Mouse (Mus musculus): Measurements from ENCODE around the gene Fam129b. TPM values are rescaled to one million over a fixed set of nuclear protein-coding genes. Genes with fewer than 3 reads are reported as not detected.
A peak's percentile ranks its signal among the peaks of the same experiment; 100 is the strongest.

The Fam129b gene
- polyA plus RNA-seq, 1 experiment from 2014 or later = 11.8 TPM

DNA sequence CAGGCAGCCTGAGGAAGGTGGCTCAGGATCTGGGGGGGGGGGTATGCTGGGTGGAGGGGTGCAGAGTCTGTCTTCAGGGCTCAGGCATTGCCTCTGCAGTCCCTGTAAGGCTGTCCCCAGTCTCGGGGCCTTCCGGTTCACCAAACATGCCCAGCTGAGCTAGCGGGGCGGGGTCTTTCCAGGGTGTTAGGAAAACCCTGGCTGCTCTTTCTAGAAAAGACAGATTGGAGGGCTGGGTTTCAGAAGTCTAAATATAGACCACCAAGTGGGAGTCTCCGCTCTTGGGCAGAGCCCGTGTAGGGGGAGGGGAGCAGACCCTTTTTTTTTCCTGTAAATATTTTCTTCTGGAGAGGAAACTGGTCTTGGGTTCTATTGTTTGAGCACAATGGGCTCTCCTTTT, 32.4 kb downstream of the Fam129b start:
- Histone ChIP-seq H3K4me3 (ENCODE audit: low read depth, low read length) (no peak overlapping the region), H3K4me1 (ENCODE audit: control insufficient read depth, insufficient read depth, low read length) (peaks cover 8% of the 10 kb centered on the region; the same call in 1 of the 2 replicates), H3K36me3 (ENCODE audit: control insufficient read depth, insufficient read depth, low read length) (peaks cover 7% of the 10 kb centered on the region), H3K9ac (replicated peaks; ENCODE audit: low read depth, low read length) (no peak overlapping the region), H3K27me3 (ENCODE audit: control insufficient read depth, insufficient read depth, low read length) (no peaks in the 10 kb centered on the region), H3K4me2 (ENCODE audit: low read depth, low read length) (no peak overlapping the region), H3K27ac (ENCODE audit: low read depth, low read length) (peak overlapping the region; percentile 34; the same call in 1 of the 2 replicates), H3K9me3 (ENCODE audit: control insufficient read depth, low read length) (no peaks in the 10 kb centered on the region)
- 3% methylated on average over 6 of the region's 6 CpGs for WGBS
- ATAC-seq (ENCODE audit: low read depth) = no peak

DNA sequence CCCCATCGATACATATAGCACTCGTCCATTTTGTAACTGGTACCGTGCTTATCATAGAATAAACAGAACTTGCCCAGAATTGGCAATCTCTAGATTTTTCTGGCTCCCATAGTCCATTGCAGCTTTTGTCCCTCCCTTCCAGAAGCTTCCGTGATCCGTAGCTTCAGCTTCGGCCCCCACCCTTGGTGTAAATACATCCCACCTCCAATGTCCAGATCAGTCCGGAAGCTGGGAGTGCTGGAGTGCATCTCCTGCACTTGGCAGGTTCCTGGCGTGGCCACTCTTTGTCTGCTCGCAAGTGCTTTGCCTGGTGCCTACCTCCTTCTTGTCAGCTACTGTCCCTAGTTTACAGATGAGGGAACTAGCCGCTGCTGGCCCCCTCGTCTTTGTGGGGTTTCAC, 32.9 kb downstream of the Fam129b start:
- Histone ChIP-seq H3K27ac (ENCODE audit: low read depth, low read length) (peak overlapping the region; percentile 30; the same call in 1 of the 2 replicates), H3K4me2 (ENCODE audit: low read depth, low read length) (no peak overlapping the region), H3K4me1 (ENCODE audit: control insufficient read depth, insufficient read depth, low read length) (peaks cover 8% of the 10 kb centered on the region; the same call in 1 of the 2 replicates), H3K9ac (replicated peaks; ENCODE audit: low read depth, low read length) (no peak overlapping the region), H3K36me3 (ENCODE audit: control insufficient read depth, insufficient read depth, low read length) (peaks cover 7% of the 10 kb centered on the region), H3K4me3 (ENCODE audit: low read depth, low read length) (no peak overlapping the region), H3K9me3 (ENCODE audit: control insufficient read depth, low read length) (no peaks in the 10 kb centered on the region), H3K27me3 (ENCODE audit: control insufficient read depth, insufficient read depth, low read length) (no peaks in the 10 kb centered on the region)
- ATAC-seq (ENCODE audit: low read depth) = no peak
- WGBS = 30% methylated on average over 11 of the region's 11 CpGs

DNA sequence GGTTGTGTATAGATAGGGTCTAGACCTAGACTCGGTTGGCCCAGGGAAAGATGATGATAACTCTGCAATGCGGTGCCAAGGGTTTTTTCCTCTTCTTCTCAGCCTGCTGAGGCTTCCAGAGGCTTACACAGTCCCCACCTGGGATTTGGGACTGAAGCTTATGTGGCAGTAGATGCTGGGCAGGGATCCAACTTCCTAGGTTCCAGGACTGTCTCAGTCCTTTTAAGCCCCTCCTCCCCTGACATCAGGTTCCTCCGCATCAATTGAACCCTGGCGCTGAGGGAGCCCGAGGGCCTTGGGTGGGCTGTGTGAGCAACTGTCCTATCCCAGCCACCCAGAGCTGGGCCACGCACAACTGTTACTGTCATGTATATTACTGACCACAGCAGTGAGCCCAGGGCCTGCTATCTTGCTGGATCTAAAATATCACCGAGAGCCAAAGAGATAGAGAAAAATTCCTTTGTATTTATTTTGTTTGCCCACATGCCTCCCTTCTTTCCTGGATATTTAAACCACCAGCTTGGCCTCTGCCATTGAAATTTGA, 35.8 kb downstream of the Fam129b start:
- peaks cover 7% of the 10 kb centered on the region for H3K36me3 ChIP-seq (ENCODE audit: control insufficient read depth, insufficient read depth, low read length)
- H3K4me2 ChIP-seq (ENCODE audit: low read depth, low read length) = no peak overlapping the region
- H3K27me3 ChIP-seq (ENCODE audit: control insufficient read depth, insufficient read depth, low read length) = no peaks in the 10 kb centered on the region
- H3K9ac ChIP-seq (replicated peaks; ENCODE audit: low read depth, low read length) = no peak overlapping the region
- no peak for ATAC-seq (ENCODE audit: low read depth)
- 71% methylated on average over 7 of the region's 7 CpGs for WGBS
- H3K27ac ChIP-seq (ENCODE audit: low read depth, low read length) = no peak overlapping the region
- H3K9me3 ChIP-seq (ENCODE audit: control insufficient read depth, low read length) = no peaks in the 10 kb centered on the region
- H3K4me1 ChIP-seq (ENCODE audit: control insufficient read depth, insufficient read depth, low read length) = peaks cover 8% of the 10 kb centered on the region; the same call in 1 of the 2 replicates
- H3K4me3 ChIP-seq (ENCODE audit: low read depth, low read length) = no peak overlapping the region

DNA sequence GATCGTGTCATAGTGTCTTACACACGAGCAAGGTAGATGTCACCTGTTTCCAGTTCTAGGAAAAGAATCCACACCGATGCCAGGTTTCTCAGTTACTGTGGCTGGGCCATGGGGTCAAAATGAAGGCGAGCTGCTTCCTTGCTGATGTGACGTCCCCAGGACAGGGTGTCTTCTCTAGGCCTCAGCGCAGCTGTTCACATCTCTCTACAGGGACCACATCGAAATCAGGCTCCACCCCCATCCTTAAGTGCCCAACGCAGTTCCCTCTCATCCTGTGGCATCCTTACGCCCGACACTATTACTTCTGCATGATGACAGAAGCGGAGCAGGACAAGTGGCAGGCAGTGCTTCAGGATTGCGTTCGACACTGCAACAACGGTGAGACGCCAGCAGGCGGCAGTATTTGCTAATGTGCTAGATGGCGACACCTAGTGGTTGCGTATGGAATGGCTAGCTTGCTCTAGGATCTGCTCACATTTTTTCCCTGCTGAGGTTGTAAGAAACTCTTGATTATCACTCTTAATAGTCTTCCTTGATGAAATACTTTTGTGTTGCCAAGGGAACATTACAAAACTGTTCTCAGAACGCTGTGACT, 36.4 kb downstream of the Fam129b start:
- no peak overlapping the region for H3K4me2 ChIP-seq (ENCODE audit: low read depth, low read length)
- no peaks in the 10 kb centered on the region for H3K27me3 ChIP-seq (ENCODE audit: control insufficient read depth, insufficient read depth, low read length)
- H3K9ac ChIP-seq (replicated peaks; ENCODE audit: low read depth, low read length) = no peak overlapping the region
- H3K4me1 ChIP-seq (ENCODE audit: control insufficient read depth, insufficient read depth, low read length) = peaks cover 5% of the 10 kb centered on the region; the same call in 1 of the 2 replicates
- ATAC-seq (ENCODE audit: low read depth) = no peak; the same call in 1 of the 2 replicates
- WGBS = 32% methylated on average over 19 of the region's 19 CpGs
- H3K27ac ChIP-seq (ENCODE audit: low read depth, low read length) = no peak overlapping the region
- peaks cover 7% of the 10 kb centered on the region for H3K36me3 ChIP-seq (ENCODE audit: control insufficient read depth, insufficient read depth, low read length)
- H3K4me3 ChIP-seq (ENCODE audit: low read depth, low read length) = no peak overlapping the region
- no peaks in the 10 kb centered on the region for H3K9me3 ChIP-seq (ENCODE audit: control insufficient read depth, low read length)

DNA sequence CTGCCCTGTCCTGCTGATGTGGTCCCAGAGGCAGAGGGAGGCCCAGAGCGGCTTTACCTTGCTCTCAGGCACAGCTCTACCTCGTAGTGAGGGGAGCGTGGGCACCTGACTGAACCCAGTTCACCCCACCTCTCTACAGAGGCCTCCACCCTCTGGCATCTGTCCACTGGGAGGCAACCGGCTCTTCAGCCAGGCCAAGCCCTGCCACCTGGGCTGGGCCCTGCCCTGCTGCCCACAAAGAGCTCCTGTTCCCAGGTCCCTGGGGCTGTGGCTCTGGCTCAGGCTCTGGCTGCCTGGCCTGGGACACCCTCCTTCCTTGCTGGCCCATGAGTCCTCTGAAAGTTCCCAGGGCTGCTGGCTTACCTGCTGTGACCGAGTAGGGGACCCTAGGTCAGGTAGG, 38.4 kb downstream of the Fam129b start:
- Histone ChIP-seq H3K9me3 (ENCODE audit: control insufficient read depth, low read length) (no peaks in the 10 kb centered on the region), H3K27ac (ENCODE audit: low read depth, low read length) (peak overlapping the region; percentile 55), H3K4me3 (ENCODE audit: low read depth, low read length) (no peak overlapping the region), H3K4me2 (ENCODE audit: low read depth, low read length) (no peak overlapping the region), H3K4me1 (ENCODE audit: control insufficient read depth, insufficient read depth, low read length) (no peaks in the 10 kb centered on the region), H3K27me3 (ENCODE audit: control insufficient read depth, insufficient read depth, low read length) (no peaks in the 10 kb centered on the region), H3K9ac (replicated peaks; ENCODE audit: low read depth, low read length) (no peak overlapping the region), H3K36me3 (ENCODE audit: control insufficient read depth, insufficient read depth, low read length) (peaks cover 13% of the 10 kb centered on the region)
- 70% methylated on average over 5 of the region's 5 CpGs for WGBS
- ATAC-seq (ENCODE audit: low read depth) = no peak

DNA sequence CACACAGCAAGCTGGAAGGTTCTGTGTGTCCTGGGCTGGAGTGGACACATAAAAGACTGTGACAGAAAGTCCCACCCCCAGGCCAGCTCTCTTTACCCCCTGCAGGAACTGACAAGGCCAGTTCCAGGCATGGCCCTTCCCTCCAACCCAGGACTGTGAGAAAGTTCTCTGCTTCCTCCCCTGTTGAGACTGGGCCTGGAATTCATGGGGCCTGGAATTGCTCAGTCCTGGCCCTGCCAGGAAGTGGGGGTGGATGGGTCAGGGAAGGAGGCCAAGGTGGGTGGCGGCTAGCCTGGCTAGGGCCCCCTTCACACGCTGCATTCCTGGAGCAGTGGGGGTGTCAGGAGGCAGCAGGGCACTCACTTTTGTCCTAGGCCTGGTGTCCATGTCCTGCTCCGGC, 39.0 kb downstream of the Fam129b start:
- H3K27me3 ChIP-seq (ENCODE audit: control insufficient read depth, insufficient read depth, low read length) = no peaks in the 10 kb centered on the region
- no peaks in the 10 kb centered on the region for H3K9me3 ChIP-seq (ENCODE audit: control insufficient read depth, low read length)
- peaks cover 18% of the 10 kb centered on the region for H3K36me3 ChIP-seq (ENCODE audit: control insufficient read depth, insufficient read depth, low read length)
- no peak overlapping the region for H3K4me3 ChIP-seq (ENCODE audit: low read depth, low read length)
- peak; percentile 29; the same call in 1 of the 2 replicates for ATAC-seq (ENCODE audit: low read depth)
- no peak overlapping the region for H3K9ac ChIP-seq (replicated peaks; ENCODE audit: low read depth, low read length)
- H3K27ac ChIP-seq (ENCODE audit: low read depth, low read length) = no peak overlapping the region; the same call in 1 of the 2 replicates
- H3K4me1 ChIP-seq (ENCODE audit: control insufficient read depth, insufficient read depth, low read length) = no peaks in the 10 kb centered on the region
- no peak overlapping the region for H3K4me2 ChIP-seq (ENCODE audit: low read depth, low read length)
- WGBS = 50% methylated on average over 3 of the region's 3 CpGs

DNA sequence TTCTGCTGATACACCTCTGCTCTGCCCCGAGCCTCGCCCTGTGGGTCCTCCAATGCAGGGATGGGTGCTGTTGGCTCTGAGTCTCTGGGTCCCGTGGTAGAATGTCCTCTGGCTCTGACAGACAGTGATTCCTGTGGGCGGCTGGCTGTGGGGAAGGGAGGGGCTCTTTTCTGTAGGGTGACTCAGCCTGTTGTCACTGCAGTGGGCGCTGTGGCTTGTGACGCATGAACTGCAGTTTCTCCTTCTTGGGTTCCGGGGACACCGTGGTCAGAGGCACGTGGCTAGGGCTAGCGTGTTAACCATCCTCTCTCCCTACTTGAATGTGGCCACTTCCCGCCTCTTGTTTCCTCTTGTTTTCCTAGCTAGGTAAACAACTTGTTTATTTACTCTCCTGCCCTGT, 41.6 kb downstream of the Fam129b start:
- no peaks in the 10 kb centered on the region for H3K27me3 ChIP-seq (ENCODE audit: control insufficient read depth, insufficient read depth, low read length)
- peaks cover 28% of the 10 kb centered on the region for H3K36me3 ChIP-seq (ENCODE audit: control insufficient read depth, insufficient read depth, low read length)
- ATAC-seq (ENCODE audit: low read depth) = no peak
- no peak overlapping the region for H3K9ac ChIP-seq (replicated peaks; ENCODE audit: low read depth, low read length)
- H3K27ac ChIP-seq (ENCODE audit: low read depth, low read length) = no peak overlapping the region
- WGBS = 85% methylated on average over 11 of the region's 11 CpGs
- H3K4me1 ChIP-seq (ENCODE audit: control insufficient read depth, insufficient read depth, low read length) = no peaks in the 10 kb centered on the region
- no peak overlapping the region for H3K4me2 ChIP-seq (ENCODE audit: low read depth, low read length)
- no peaks in the 10 kb centered on the region for H3K9me3 ChIP-seq (ENCODE audit: control insufficient read depth, low read length)
- no peak overlapping the region for H3K4me3 ChIP-seq (ENCODE audit: low read depth, low read length)

DNA sequence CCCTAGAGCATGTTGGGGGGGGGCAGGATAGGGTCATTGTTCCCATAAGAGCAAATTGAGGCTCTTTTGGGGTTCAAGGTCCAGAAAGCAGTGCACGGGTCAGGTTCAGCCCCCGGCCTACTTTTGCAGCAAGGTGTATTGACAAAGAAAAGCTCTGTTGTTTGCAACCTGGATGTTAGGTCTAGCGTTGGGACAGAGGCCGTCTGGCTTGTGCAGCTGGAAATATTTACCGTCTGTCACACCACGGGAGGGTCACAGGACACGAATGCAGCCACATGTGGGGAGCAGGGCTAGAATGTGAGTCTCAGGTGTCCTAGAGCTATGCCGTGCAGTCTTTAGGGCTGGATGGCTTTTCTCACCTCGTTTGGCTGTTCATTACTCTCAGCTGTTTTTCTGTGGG, 42.5 kb downstream of the Fam129b start:
- 77% methylated on average over 9 of the region's 9 CpGs for WGBS
- Histone ChIP-seq H3K4me2 (ENCODE audit: low read depth, low read length) (no peak overlapping the region), H3K27ac (ENCODE audit: low read depth, low read length) (no peak overlapping the region), H3K4me1 (ENCODE audit: control insufficient read depth, insufficient read depth, low read length) (no peaks in the 10 kb centered on the region), H3K9me3 (ENCODE audit: control insufficient read depth, low read length) (no peaks in the 10 kb centered on the region), H3K4me3 (ENCODE audit: low read depth, low read length) (no peak overlapping the region), H3K27me3 (ENCODE audit: control insufficient read depth, insufficient read depth, low read length) (no peaks in the 10 kb centered on the region), H3K9ac (replicated peaks; ENCODE audit: low read depth, low read length) (no peak overlapping the region), H3K36me3 (ENCODE audit: control insufficient read depth, insufficient read depth, low read length) (peaks cover 37% of the 10 kb centered on the region)
- no peak for ATAC-seq (ENCODE audit: low read depth)

DNA sequence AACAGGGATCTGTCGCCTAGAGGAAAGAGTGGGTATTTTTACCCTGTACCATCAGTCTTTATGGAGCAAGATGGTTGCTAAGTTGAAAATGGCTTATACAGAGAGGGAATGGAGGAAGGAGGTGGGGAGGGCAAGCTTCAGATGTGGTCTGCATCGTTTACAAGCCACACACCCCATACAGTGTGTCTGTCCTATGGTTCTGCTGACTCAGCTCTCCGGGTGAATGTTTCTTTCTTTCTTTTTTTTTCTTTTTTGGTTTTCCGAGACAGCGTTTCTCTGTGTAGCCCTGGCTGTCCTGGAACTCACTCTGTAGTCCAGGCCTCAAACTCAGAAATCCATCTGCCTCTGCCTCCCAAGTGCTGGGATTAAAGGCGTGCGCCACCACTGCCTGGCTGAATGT, 45.3 kb downstream of the Fam129b start:
- Histone ChIP-seq H3K4me1 (ENCODE audit: control insufficient read depth, insufficient read depth, low read length) (no peaks in the 10 kb centered on the region), H3K9ac (replicated peaks; ENCODE audit: low read depth, low read length) (no peak overlapping the region), H3K27ac (ENCODE audit: low read depth, low read length) (no peak overlapping the region), H3K27me3 (ENCODE audit: control insufficient read depth, insufficient read depth, low read length) (no peaks in the 10 kb centered on the region), H3K9me3 (ENCODE audit: control insufficient read depth, low read length) (no peaks in the 10 kb centered on the region), H3K4me3 (ENCODE audit: low read depth, low read length) (no peak overlapping the region), H3K36me3 (ENCODE audit: control insufficient read depth, insufficient read depth, low read length) (peaks cover 45% of the 10 kb centered on the region), H3K4me2 (ENCODE audit: low read depth, low read length) (no peak overlapping the region)
- no peak for ATAC-seq (ENCODE audit: low read depth)
- 83% methylated on average over 7 of the region's 7 CpGs for WGBS

All from neural tube, embryonic 14.5 days (tissue).